Mouse (Mus musculus) neural tube, embryonic 14.5 days (tissue): Measurements from ENCODE around the gene Syt3. TPM values are rescaled to one million over a fixed set of nuclear protein-coding genes. Genes with fewer than 3 reads are reported as not detected.
A peak's percentile ranks its signal among the peaks of the same experiment; 100 is the strongest.

Experiments used
- ATAC-seq: fragments of 200-750 bp; cut with Nextera tagmentation; 2 replicates; pipeline ENCODE4 v1.8.0; 2017; ENCODE audit warnings: low read depth, mild to moderate bottlenecking, moderate TSS enrichment, moderate library complexity
- H3K27ac ChIP-seq: fragments of 300-500 bp; sonication (generic); 2 replicates; pipeline ENCODE4 v1.5.1; 2014; ENCODE audit warnings: low read depth, mild to moderate bottlenecking, control low read depth, low read length, moderate library complexity, mixed read lengths
- H3K27me3 ChIP-seq: fragments of 300-500 bp; sonication (generic); 2 replicates; pipeline ENCODE4 v1.6.1; 2014; ENCODE audit warnings: low read length; ENCODE audit not compliant: control insufficient read depth, insufficient read depth
- H3K36me3 ChIP-seq: fragments of 300-500 bp; sonication (generic); 2 replicates; pipeline ENCODE4 v1.6.1; 2014; ENCODE audit warnings: low read length, mixed read lengths; ENCODE audit not compliant: control insufficient read depth, insufficient read depth
- H3K4me1 ChIP-seq: fragments of 300-500 bp; sonication (generic); 2 replicates; pipeline ENCODE4 v1.6.1; 2014; ENCODE audit warnings: low read length; ENCODE audit not compliant: control insufficient read depth, insufficient read depth
- H3K4me2 ChIP-seq: fragments of 300-500 bp; sonication (generic); 2 replicates; pipeline ENCODE4 v1.6.1; 2014; ENCODE audit warnings: mild to moderate bottlenecking, low read depth, low read length, control low read depth
- H3K4me3 ChIP-seq: fragments of 300-500 bp; sonication (generic); 2 replicates; pipeline ENCODE4 v1.5.1; 2014; ENCODE audit warnings: low read depth, low read length, control low read depth, mixed read lengths
- H3K9ac ChIP-seq: fragments of 300-500 bp; sonication (generic); replicated peaks from 2 replicates; pipeline ENCODE4 v1.6.1; 2014; ENCODE audit warnings: low read depth, mild to moderate bottlenecking, control low read depth, low read length, mixed read lengths
- H3K9me3 ChIP-seq: fragments of 300-500 bp; sonication (generic); 2 replicates; pipeline ENCODE4 v1.6.1; 2016; ENCODE audit warnings: low read length; ENCODE audit not compliant: control insufficient read depth
- WGBS: fragments of 180-500 bp; shearing (Covaris S2); extraction: QIAGEN DNeasy Blood & Tissue Kit; methylation state at CpG from one replicate; pipeline ENCODE4 v1.1.7; 2014; 5-methylcytosine and 5-hydroxymethylcytosine counted together
- polyA plus RNA-seq: library from polyadenylated mRNA; unstranded; fragments of >200 nt; fragmentation: Nextera tagmentation; extraction: Ambion mirVana; gene quantifications from 2 replicates; pipeline ENCODE4 v1.2.1, GENCODE M21; 2014

Gene Syt3
- polyA plus RNA-seq, 1 experiment from 2014 or later: 68.4 TPM

DNA sequence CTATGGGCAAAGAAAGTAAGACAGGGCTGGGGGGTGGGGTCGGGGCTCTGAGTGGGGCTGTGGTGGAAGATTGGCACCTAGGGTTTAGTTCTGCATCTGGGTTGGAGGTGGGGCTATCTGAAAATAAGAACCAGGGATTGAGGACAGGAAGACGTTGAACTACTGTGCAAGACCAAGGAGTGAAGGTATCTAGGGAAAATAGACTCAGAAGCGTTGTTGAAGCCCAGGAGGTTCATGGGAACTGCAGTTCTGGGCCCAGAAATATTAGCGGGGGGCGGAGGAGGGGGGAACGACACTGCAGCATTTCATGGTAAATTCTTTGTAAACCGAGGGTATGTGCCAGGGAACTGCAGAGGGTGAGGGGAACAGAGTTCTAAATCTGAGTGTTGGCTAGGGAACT, 10.4 kb upstream of the Syt3 start:
- no peaks in the 10 kb centered on the region for H3K27me3 ChIP-seq
- H3K4me2 ChIP-seq: peak overlapping the region; percentile 74
- H3K4me3 ChIP-seq: peak overlapping the region; percentile 43
- no peaks in the 10 kb centered on the region for H3K9me3 ChIP-seq
- peaks cover 4% of the 10 kb centered on the region; the same call in 1 of the 2 replicates for H3K4me1 ChIP-seq
- no peaks in the 10 kb centered on the region for H3K36me3 ChIP-seq
- ATAC-seq: no peak; the same call in 1 of the 2 replicates
- H3K27ac ChIP-seq: no peak overlapping the region
- no peak overlapping the region for H3K9ac ChIP-seq
- 13% methylated on average over 7 of the region's 7 CpGs for WGBS

DNA sequence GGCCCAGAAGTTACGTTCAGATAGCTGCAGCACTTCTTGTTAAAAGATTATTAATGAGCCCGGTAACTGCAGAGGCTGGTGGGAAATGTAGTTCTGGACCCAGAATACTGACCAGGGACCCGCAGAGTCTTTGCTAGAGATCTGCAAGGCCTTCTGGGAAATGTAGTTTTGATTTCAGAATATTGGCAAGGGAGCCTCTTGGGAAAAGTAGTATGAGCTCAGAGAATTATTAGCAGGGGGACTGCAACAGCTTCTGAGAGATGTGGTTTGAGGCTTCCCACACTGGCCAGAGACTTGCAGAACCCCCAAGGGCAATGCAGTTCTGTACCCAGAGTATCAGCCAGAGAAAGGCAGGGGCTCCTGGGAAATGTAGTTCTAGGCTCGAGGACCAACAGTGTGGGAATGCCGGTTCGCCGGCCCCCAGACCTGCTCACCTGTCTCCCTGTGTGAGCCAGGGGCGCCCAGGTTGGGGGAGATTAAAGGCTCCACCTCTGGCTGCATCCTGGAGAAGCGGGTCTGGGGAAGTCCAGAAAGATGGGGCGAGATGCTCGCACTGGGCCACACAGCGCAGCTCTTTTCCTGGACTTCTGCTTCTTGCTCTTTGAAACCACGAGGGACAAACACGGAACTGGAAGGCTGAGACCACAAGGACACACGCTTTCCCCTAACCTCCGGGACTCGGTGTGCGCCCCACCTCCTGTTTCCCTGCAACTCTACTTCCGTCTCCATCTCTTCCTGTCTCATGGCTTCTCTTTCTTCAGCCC, 9.8 kb upstream of the Syt3 start:
- H3K27ac ChIP-seq: peak overlapping the region; percentile 44
- WGBS: under 1% methylated on average over 19 of the region's 19 CpGs
- no peaks in the 10 kb centered on the region for H3K9me3 ChIP-seq
- H3K9ac ChIP-seq: peak overlapping the region; percentile 56
- peaks cover 4% of the 10 kb centered on the region; the same call in 1 of the 2 replicates for H3K4me1 ChIP-seq
- peak overlapping the region; percentile 43 for H3K4me3 ChIP-seq
- no peaks in the 10 kb centered on the region for H3K27me3 ChIP-seq
- peak overlapping the region; percentile 74 for H3K4me2 ChIP-seq
- H3K36me3 ChIP-seq: no peaks in the 10 kb centered on the region
- ATAC-seq: peak; percentile 91

DNA sequence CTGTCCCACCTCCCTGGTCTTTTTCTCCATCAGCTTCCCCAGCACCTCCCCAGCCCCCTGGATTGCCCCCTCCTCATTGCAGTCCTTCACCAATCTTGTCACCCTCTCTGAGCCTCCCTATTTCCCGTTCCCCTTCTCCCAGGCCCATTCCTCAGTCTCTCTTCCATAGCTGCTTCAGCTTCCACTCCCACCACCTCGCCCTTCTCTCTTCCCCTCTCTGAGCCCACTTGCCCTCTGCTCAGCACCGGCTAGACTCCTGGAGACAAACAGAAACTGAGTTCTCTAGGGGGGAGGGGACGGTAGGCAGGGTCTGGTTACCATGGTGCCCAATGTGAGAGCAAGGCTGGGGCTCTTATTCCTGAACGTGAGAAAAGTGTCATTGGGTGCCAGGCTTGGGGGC, 9.1 kb upstream of the Syt3 start:
- H3K4me2 ChIP-seq: peak overlapping the region; percentile 74
- no peaks in the 10 kb centered on the region for H3K27me3 ChIP-seq
- H3K4me1 ChIP-seq: peaks cover 4% of the 10 kb centered on the region; the same call in 1 of the 2 replicates
- peak overlapping the region; percentile 43 for H3K4me3 ChIP-seq
- ATAC-seq: peak; percentile 18
- H3K27ac ChIP-seq: peak overlapping the region; percentile 44
- peak overlapping the region; percentile 56 for H3K9ac ChIP-seq
- 0% methylated on average over 5 of the region's 5 CpGs for WGBS
- no peaks in the 10 kb centered on the region for H3K9me3 ChIP-seq
- H3K36me3 ChIP-seq: no peaks in the 10 kb centered on the region

DNA sequence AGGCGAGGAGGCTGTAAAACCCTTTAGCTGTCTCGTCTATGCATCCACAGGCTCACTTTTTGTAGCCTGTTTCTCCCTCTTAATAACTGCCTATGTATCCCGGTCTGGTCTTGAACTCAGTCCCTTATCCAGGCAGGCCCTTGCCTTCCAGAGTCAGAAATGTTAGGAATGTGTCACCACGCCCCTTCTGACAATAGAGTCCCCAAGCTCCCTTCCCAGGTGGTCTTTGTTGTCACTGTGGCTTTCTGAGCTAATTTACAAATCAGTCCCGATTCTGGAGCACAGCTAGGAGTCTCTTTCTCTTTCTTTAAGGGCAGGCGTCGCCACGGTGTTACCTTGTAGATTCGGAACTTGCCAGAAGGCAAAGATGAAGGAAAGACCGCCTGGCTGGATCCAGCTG, 8.7 kb upstream of the Syt3 start:
- no peak for ATAC-seq
- H3K4me2 ChIP-seq: peak overlapping the region; percentile 74
- peak overlapping the region; percentile 56; the same call in 1 of the 2 replicates for H3K9ac ChIP-seq
- 7% methylated on average over 10 of the region's 10 CpGs for WGBS
- no peaks in the 10 kb centered on the region for H3K36me3 ChIP-seq
- peak overlapping the region; percentile 44; the same call in 1 of the 2 replicates for H3K27ac ChIP-seq
- no peaks in the 10 kb centered on the region for H3K9me3 ChIP-seq
- H3K4me3 ChIP-seq: peak overlapping the region; percentile 43
- no peaks in the 10 kb centered on the region for H3K27me3 ChIP-seq
- H3K4me1 ChIP-seq: peaks cover 4% of the 10 kb centered on the region; the same call in 1 of the 2 replicates

DNA sequence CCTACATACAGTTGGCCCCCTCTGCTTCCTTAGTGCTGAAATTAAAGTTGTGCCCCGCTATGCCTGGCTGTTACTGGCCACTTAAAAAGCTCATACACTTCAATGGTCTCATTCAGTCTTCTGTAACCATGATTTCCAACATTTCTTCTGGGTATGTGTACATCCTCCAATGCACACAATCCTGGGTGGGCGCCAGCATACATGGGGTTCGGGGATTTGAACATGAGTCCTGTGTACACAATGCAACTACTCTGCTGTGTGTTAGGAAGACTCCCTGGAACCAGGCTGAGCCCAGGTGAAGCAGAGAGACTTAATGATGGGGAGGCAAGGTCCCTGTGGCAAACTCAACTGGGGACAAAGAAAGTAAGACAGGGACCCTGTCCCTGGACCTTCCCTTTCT, 8.1 kb upstream of the Syt3 start:
- no peak overlapping the region for H3K4me3 ChIP-seq
- H3K27me3 ChIP-seq: no peaks in the 10 kb centered on the region
- 63% methylated on average over 3 of the region's 3 CpGs for WGBS
- H3K9ac ChIP-seq: no peak overlapping the region
- peaks cover 4% of the 10 kb centered on the region; the same call in 1 of the 2 replicates for H3K4me1 ChIP-seq
- H3K9me3 ChIP-seq: no peaks in the 10 kb centered on the region
- ATAC-seq: no peak
- H3K27ac ChIP-seq: no peak overlapping the region
- no peak overlapping the region for H3K4me2 ChIP-seq
- no peaks in the 10 kb centered on the region for H3K36me3 ChIP-seq

DNA sequence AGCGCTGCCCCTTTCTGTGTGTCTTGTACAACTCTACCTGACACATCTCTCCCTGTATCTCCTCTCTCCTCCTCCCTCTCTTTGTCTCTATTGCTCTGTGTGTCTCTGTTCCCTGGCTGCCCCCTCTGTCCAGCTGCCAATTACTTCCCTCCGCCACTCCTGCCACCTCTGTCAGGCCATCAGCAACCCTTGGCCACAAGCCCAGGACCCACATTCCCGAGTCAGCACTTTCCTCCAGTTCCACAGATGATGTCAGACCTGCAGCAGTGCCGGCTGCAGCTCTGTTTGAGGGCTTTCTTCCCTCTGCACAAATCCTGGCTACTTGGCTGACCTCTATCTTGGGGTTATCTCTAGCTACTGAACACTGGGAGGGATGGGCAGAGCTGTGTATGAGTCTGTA, 5.6 kb upstream of the Syt3 start:
- H3K27me3 ChIP-seq: no peaks in the 10 kb centered on the region
- no peak overlapping the region for H3K9ac ChIP-seq
- no peak for ATAC-seq
- no peak overlapping the region for H3K4me2 ChIP-seq
- no peaks in the 10 kb centered on the region for H3K9me3 ChIP-seq
- no peak overlapping the region for H3K4me3 ChIP-seq
- no peak overlapping the region for H3K27ac ChIP-seq
- H3K36me3 ChIP-seq: no peaks in the 10 kb centered on the region
- 58% methylated on average over 4 of the region's 4 CpGs for WGBS
- H3K4me1 ChIP-seq: peaks cover 4% of the 10 kb centered on the region

DNA sequence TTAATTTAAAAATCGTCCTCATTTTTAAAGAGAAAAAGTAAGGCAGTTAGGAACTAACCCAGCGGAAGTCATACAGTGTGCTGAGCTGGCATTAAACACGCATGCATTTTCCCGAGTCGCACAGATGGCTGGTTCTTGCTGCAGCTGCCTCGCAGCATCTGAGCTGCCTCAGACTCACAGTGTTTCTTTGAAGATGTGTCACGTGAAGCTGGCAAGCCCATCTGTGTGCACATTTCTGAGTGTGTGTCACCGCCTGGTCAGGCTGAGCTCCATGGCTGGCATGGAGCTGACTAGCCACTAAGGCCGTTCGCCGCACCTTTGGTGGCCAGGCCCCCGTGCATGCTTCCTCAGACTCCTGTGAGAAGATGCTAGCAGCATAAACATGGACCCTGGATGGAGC, 1.4 kb upstream of the Syt3 start:
- H3K9me3 ChIP-seq: no peaks in the 10 kb centered on the region
- no peak overlapping the region for H3K4me3 ChIP-seq
- H3K4me1 ChIP-seq: no peaks in the 10 kb centered on the region; the same call in 1 of the 2 replicates
- 0 out of 2 replicates have a peak overlapping the region, but pooled peaks have one; percentile 6 for H3K4me2 ChIP-seq
- peak overlapping the region; percentile 66 for H3K27ac ChIP-seq
- 0 out of 2 replicates have a peak, but pooled peaks cover 2% of the 10 kb centered on the region for H3K27me3 ChIP-seq
- H3K9ac ChIP-seq: no peak overlapping the region
- H3K36me3 ChIP-seq: no peaks in the 10 kb centered on the region
- 52% methylated on average over 12 of the region's 12 CpGs for WGBS
- ATAC-seq: no peak

DNA sequence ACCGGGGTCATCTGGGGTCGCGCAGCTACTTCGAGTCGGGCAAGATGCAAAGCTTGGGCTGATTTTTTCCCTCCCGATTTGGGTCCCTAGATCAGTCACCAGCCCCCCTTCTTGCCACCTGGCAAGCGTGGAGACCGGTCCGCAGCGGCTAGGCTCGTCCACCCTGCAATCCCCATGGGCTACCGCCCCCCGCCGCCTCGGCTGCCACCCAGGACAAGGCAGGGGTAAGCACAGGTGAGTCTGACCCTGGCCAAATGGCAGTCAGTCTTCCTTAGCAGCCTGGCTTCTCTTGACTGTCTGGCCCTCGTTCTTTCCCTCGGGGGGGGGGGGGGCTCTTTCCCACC, 786 bp downstream of the Syt3 start:
- Histone ChIP-seq H3K4me1 (no peaks in the 10 kb centered on the region; the same call in 1 of the 2 replicates), H3K9ac (peak overlapping the region; percentile 64), H3K4me3 (peak overlapping the region; percentile 45), H3K36me3 (no peaks in the 10 kb centered on the region), H3K9me3 (no peaks in the 10 kb centered on the region), H3K27ac (no peak overlapping the region; the same call in 1 of the 2 replicates), H3K27me3 (0 out of 2 replicates have a peak, but pooled peaks cover 2% of the 10 kb centered on the region), H3K4me2 (peak overlapping the region; percentile 83)
- peak; percentile 54 for ATAC-seq
- WGBS: under 1% methylated on average over 17 of the region's 17 CpGs

DNA sequence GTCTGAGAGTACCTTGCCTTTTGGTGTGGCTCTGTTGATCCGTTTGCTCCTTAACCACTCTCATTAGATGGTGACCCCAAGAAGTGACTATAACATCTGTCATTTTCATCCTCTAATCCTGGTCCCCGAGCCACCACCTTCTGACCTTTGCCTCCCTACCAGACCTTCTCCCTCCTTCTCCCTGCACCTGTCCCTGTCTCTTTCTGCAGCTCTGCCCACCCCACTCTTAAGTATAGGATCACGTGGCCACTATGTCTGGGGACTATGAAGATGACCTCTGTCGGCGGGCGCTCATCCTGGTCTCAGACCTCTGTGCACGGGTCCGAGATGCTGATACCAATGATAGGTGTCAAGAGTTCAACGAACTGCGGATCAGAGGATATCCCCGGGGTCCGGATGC, 1.8 kb downstream of the Syt3 start, which contains the start of gene 1700008O03Rik:
1700008O03Rik (minus strand) TSS at position 101 of the 400 bp plus-strand sequence.
- WGBS: 86% methylated on average over 12 of the region's 12 CpGs
- Histone ChIP-seq H3K27me3 (0 out of 2 replicates have a peak, but pooled peaks cover 2% of the 10 kb centered on the region), H3K9me3 (no peaks in the 10 kb centered on the region), H3K4me2 (peak within 1 kb of the TSS; percentile 83), H3K27ac (no peak within 1 kb of the TSS; the same call in 1 of the 2 replicates), H3K9ac (peak within 1 kb of the TSS; percentile 64), H3K4me3 (peak within 1 kb of the TSS; percentile 45), H3K36me3 (no peaks in the 10 kb centered on the region), H3K4me1 (no peaks in the 10 kb centered on the region; the same call in 1 of the 2 replicates)
- ATAC-seq: no peak
